18 mouse cellular contexts compared by ENCODE assay signal in the genomic region with DNA sequence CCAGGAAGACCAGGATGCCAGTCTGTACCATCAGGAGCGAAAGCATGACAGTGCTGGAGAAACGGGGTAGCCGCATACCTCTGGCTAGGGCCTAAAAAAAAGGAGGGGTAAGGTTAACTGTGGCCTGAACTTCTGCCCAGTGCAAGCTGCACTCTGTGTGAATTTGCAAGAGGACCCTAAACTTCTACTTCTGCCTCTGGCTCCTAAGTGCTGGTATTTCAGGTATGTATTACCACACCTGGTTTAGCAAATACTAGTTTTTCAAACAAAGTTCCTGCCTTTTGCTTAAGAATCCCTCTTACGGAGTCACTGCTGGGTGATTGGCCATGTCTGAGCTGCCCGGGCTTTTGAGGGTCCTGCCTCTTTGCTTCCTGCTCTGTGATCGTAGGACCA. TPM values are rescaled to one million over a fixed set of nuclear protein-coding genes. Genes with fewer than 3 reads are reported as not detected.
DNase-seq lines count a peak whose midpoint lies in the region; ATAC-seq and TF ChIP-seq lines count a peak whose summit lies in the region.
"Had no signal": no experiment of that assay in that cellular context is flagged by ENCODE, and none has a peak within 500 bp of the region (broad histone marks: within the 10 kb centered on the region; RNA-seq: fewer than 3 reads in every experiment).

No protein-coding gene starts in this region.

- H3K4me3 ChIP-seq in kidney, embryonic 15.5 days (replicated peaks), result no peak overlapping the region
- H3K4me3 ChIP-seq in testis, adult 2 months (ENCODE audit: control insufficient read depth, low read depth, low read length), result peak overlapping the region; percentile 53
- H3K4me3 ChIP-seq in limb, embryonic 14.5 days (replicated peaks; ENCODE audit: low read length), result 0 out of 2 replicates have a peak overlapping the region, but pooled peaks have one; percentile 24

- H3K27ac ChIP-seq in kidney, embryonic 15.5 days, result no peak overlapping the region
- H3K27ac ChIP-seq in testis, adult 2 months (ENCODE audit: control insufficient read depth, insufficient read depth, low read depth, low read length), result no peak overlapping the region
- no peak overlapping the region for H3K27ac ChIP-seq in limb, embryonic 14.5 days (replicated peaks; ENCODE audit: low read depth, low read length)
- H3K27ac ChIP-seq: forebrain, embryonic 13.5 days; midbrain, embryonic 10.5 days had no signal

- no peak for ATAC-seq in kidney, embryonic 15.5 days (replicated peaks; ENCODE audit: low FRiP score)
- no peak for ATAC-seq in limb, embryonic 14.5 days (ENCODE audit: low FRiP score, low read depth)
- ATAC-seq: forebrain, embryonic 13.5 days; intestine, embryonic 16.5 days had no signal

- no peaks in the 10 kb centered on the region for H3K9me3 ChIP-seq in kidney, embryonic 15.5 days (replicated peaks)
- H3K9me3 ChIP-seq in limb, embryonic 14.5 days (ENCODE audit: control insufficient read depth, low read length), result no peaks in the 10 kb centered on the region
- H3K9me3 ChIP-seq: forebrain, embryonic 13.5 days; midbrain, embryonic 10.5 days had no signal

- H3K9ac ChIP-seq in kidney, embryonic 15.5 days, result no peak overlapping the region
- H3K9ac ChIP-seq in limb, embryonic 14.5 days (ENCODE audit: low read depth, low read length, severe bottlenecking), result no peak overlapping the region

- no peak for TF ChIP-seq CTCF in testis, adult 2 months (IDR thresholded peaks at IDR 0.05; ENCODE audit: control insufficient read depth, insufficient read depth, insufficient replicate concordance, low read depth, low read length)

- no peak for TF ChIP-seq POLR2A in testis, adult 2 months (IDR thresholded peaks at IDR 0.05; ENCODE audit: control insufficient read depth, low read depth, low read length)
- TF ChIP-seq POLR2A in limb, embryonic 14.5 days (IDR thresholded peaks at IDR 0.05; ENCODE audit: borderline replicate concordance, extremely low read depth, insufficient read depth, insufficient read length), result no peak

- WGBS in kidney, embryonic 15.5 days, result 63% methylated on average over 6 of the region's 6 CpGs
- 63% methylated on average over 6 of the region's 6 CpGs for WGBS in limb, embryonic 14.5 days

- H3K27me3 ChIP-seq in kidney, embryonic 15.5 days, result peaks cover 45% of the 10 kb centered on the region
- no peaks in the 10 kb centered on the region for H3K27me3 ChIP-seq in testis, adult 2 months (ENCODE audit: control insufficient read depth, insufficient read depth, low read length)
- peaks cover 30% of the 10 kb centered on the region for H3K27me3 ChIP-seq in limb, embryonic 14.5 days (ENCODE audit: control insufficient read depth, insufficient read depth, low read length)

- H3K36me3 ChIP-seq in kidney, embryonic 15.5 days, result no peaks in the 10 kb centered on the region
- no peaks in the 10 kb centered on the region for H3K36me3 ChIP-seq in testis, adult 2 months (ENCODE audit: control insufficient read depth, insufficient read depth, low read length)
- H3K36me3 ChIP-seq in limb, embryonic 14.5 days (ENCODE audit: control insufficient read depth, insufficient read depth, low read length), result no peaks in the 10 kb centered on the region
- H3K36me3 ChIP-seq: midbrain, embryonic 10.5 days had no signal

- no peak for DNase-seq in kidney, adult 11 months
- DNase-seq in testis, postnatal 10 days (ENCODE audit: low spot score), result no peak
- no peak for DNase-seq in limb, embryonic 14.5 days (ENCODE audit: low spot score)
- no peak for DNase-seq in ovary, postnatal 10 days (ENCODE audit: low spot score)
- no peak for DNase-seq in right cerebral cortex, postnatal 14 days
- DNase-seq: adrenal gland, adult 2 months; embryo, embryonic 11 days; gastrocnemius, postnatal 36 days; kidney, postnatal 14 days; lung, postnatal 14 days; retina, postnatal 1 day; thymus, postnatal 14 days had no signal

- peaks cover 28% of the 10 kb centered on the region for H3K4me1 ChIP-seq in kidney, embryonic 15.5 days
- H3K4me1 ChIP-seq in testis, adult 2 months (ENCODE audit: control insufficient read depth, insufficient read depth, low read length), result peaks cover 5% of the 10 kb centered on the region
- peaks cover 12% of the 10 kb centered on the region for H3K4me1 ChIP-seq in limb, embryonic 14.5 days (ENCODE audit: control insufficient read depth, insufficient read depth, low read length)

- peak overlapping the region; percentile 61 for H3K4me2 ChIP-seq in kidney, embryonic 15.5 days
- no peak overlapping the region for H3K4me2 ChIP-seq in limb, embryonic 14.5 days (replicated peaks; ENCODE audit: low read depth, low read length, severe bottlenecking)

RNA-seq across cellular contexts. Expression of gene Tmem170, which starts 14.4 kb away (rescaled TPM):
- 13.0 and 13.4 TPM in 2 replicates for polyA plus RNA-seq in kidney, embryonic 15.5 days (2015; fragmentation: Nextera tagmentation; extraction: Ambion mirVana)
- 7.0 and 9.1 TPM in 2 replicates for polyA plus RNA-seq in testis, adult 2 months (2012; rRNA removed)
- 5.8 and 7.0 TPM in 2 replicates for polyA plus RNA-seq in limb, embryonic 14.5 days (2012; rRNA removed)
- polyA plus RNA-seq in limb, embryonic 14.5 days (2014; fragmentation: Nextera tagmentation; extraction: Ambion mirVana), result 4.0 and 5.1 TPM in 2 replicates

RNA-seq across cellular contexts. Expression of gene Chst5, which starts 19.3 kb away (rescaled TPM):
- 0.96 and 1.1 TPM in 2 replicates for polyA plus RNA-seq in kidney, embryonic 15.5 days (2015; fragmentation: Nextera tagmentation; extraction: Ambion mirVana)
- polyA plus RNA-seq in testis, adult 2 months (2012; rRNA removed), result 0.60 and 0.69 TPM in 2 replicates
- 11.7 and 17.0 TPM in 2 replicates for polyA plus RNA-seq in limb, embryonic 14.5 days (2012; rRNA removed)
- polyA plus RNA-seq in limb, embryonic 14.5 days (2014; fragmentation: Nextera tagmentation; extraction: Ambion mirVana), result 12.1 and 12.2 TPM in 2 replicates
- polyA plus RNA-seq: adrenal gland, adult 2 months; liver, adult 2 months had no signal

RNA-seq across cellular contexts. Expression of gene Cfdp1, which starts 36.8 kb away (rescaled TPM):
- polyA plus RNA-seq in kidney, embryonic 15.5 days (2015; fragmentation: Nextera tagmentation; extraction: Ambion mirVana), result 226 and 233 TPM in 2 replicates
- polyA plus RNA-seq in testis, adult 2 months (2012; rRNA removed), result 9.7 and 12.5 TPM in 2 replicates
- 50.4 and 129 TPM in 2 replicates for polyA plus RNA-seq in limb, embryonic 14.5 days (2012; rRNA removed)
- polyA plus RNA-seq in limb, embryonic 14.5 days (2014; fragmentation: Nextera tagmentation; extraction: Ambion mirVana), result 210 and 219 TPM in 2 replicates

RNA-seq across cellular contexts. Expression of gene Tmem231, which starts 42.8 kb away (rescaled TPM):
- 21.1 and 21.5 TPM in 2 replicates for polyA plus RNA-seq in kidney, embryonic 15.5 days (2015; fragmentation: Nextera tagmentation; extraction: Ambion mirVana)
- polyA plus RNA-seq in testis, adult 2 months (2012; rRNA removed), result 17.9 and 18.6 TPM in 2 replicates
- polyA plus RNA-seq in limb, embryonic 14.5 days (2012; rRNA removed), result 16.3 and 19.8 TPM in 2 replicates
- polyA plus RNA-seq in limb, embryonic 14.5 days (2014; fragmentation: Nextera tagmentation; extraction: Ambion mirVana), result 15.7 and 17.9 TPM in 2 replicates

RNA-seq across cellular contexts. Expression of gene Gabarapl2, which starts 49.6 kb away (rescaled TPM):
- 194 and 198 TPM in 2 replicates for polyA plus RNA-seq in kidney, embryonic 15.5 days (2015; fragmentation: Nextera tagmentation; extraction: Ambion mirVana)
- 18.7 and 24.3 TPM in 2 replicates for polyA plus RNA-seq in testis, adult 2 months (2012; rRNA removed)
- 55.6 and 56.6 TPM in 2 replicates for polyA plus RNA-seq in limb, embryonic 14.5 days (2012; rRNA removed)
- polyA plus RNA-seq in limb, embryonic 14.5 days (2014; fragmentation: Nextera tagmentation; extraction: Ambion mirVana), result 148 and 163 TPM in 2 replicates
